Mouse (Mus musculus) kidney, adult 2 months (tissue): ENCODE measurements around the gene Dpysl5. TPM values are rescaled to one million over a fixed set of nuclear protein-coding genes. Genes with fewer than 3 reads are reported as not detected.

Source experiments
- DNase-seq: peaks from one replicate; pipeline ENCODE4 v3.0.0; 2021
- H3K27ac ChIP-seq: fragments of 200-500 bp; 2 replicates; pipeline ENCODE4 v1.5.1; 2012; ENCODE audit warnings: low read depth, low read length, control low read depth, inconsistent platforms; ENCODE audit not compliant: insufficient read depth
- H3K27me3 ChIP-seq: fragments of 200-500 bp; replicated peaks from 2 replicates; pipeline ENCODE4 v1.6.1; 2012; ENCODE audit warnings: mild to moderate bottlenecking, moderate library complexity, low read length, inconsistent platforms; ENCODE audit not compliant: control insufficient read depth, insufficient read depth
- H3K36me3 ChIP-seq: fragments of 200-500 bp; 2 replicates; pipeline ENCODE4 v1.6.1; 2012; ENCODE audit warnings: mild to moderate bottlenecking, moderate library complexity, low read length, inconsistent platforms; ENCODE audit not compliant: control insufficient read depth, insufficient read depth
- H3K4me1 ChIP-seq: fragments of 200-500 bp; 2 replicates; pipeline ENCODE4 v1.6.1; 2011; ENCODE audit warnings: low read length; ENCODE audit not compliant: control insufficient read depth, insufficient read depth
- H3K4me3 ChIP-seq: fragments of 200-500 bp; 2 replicates; pipeline ENCODE4 v1.5.1; 2011; ENCODE audit warnings: mild to moderate bottlenecking, low read depth, low read length, control low read depth; ENCODE audit not compliant: insufficient read depth
- CTCF ChIP-seq: fragments of 200-500 bp; conservative IDR thresholded peaks from 2 replicates; pipeline ENCODE4 v1.5.1; 2011; ENCODE audit warnings: low read depth, mild to moderate bottlenecking, control low read depth, low read length, moderate library complexity, mixed read lengths; ENCODE audit not compliant: insufficient read depth, insufficient read length
- POLR2A ChIP-seq: fragments of 200-500 bp; IDR thresholded peaks from one replicate; pipeline ENCODE4 v1.6.1; 2011; ENCODE audit warnings: low read depth, low read length, control low read depth
- WGBS: fragments of 180-500 bp; shearing (Covaris S2); methylation state at CpG from one replicate; pipeline ENCODE4 v1.1.7; 2018; 5-methylcytosine and 5-hydroxymethylcytosine counted together
- polyA plus RNA-seq: library from polyadenylated mRNA; depleted of rRNA; stranded (reverse); fragments of >200 nt; gene quantifications from 2 replicates; pipeline ENCODE4 v1.2.3, GENCODE M21; 2012

The Dpysl5 gene
- polyA plus RNA-seq, 1 experiment, result 0.58 TPM

DNA sequence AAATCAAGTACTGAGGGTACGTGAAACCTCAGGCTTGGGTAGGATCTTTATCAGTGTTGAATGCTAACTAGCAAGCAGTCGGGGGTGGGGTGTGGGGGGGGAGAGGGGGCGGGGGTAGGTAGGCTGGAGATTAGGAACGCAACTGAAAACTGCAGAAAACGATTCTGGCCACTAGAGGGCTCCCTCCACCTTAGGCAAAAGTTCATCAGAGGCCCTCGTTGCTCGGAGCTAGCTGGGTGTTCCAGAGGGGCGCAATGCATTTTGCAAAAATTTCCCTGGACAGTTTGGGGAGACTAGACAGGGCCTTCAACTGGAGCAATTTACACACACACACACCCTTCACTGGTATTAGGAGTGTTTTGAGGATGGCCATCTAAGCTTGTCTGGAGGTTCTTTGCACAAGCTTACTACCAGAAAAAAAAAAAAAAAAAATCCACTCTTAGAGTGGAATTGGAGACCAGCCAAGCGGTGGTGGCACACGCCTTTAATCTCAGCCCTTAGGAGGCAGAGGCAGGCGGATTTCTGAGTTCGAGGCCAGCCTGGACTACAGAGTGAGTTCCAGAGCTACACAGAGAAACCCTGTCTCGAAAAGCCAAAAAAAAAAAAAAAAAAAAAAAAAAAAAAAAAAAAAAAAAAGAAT, 1.5 kb upstream of the Dpysl5 start:
- peak; percentile 81 for DNase-seq
- no peak overlapping the region for H3K27ac ChIP-seq
- no peaks in the 10 kb centered on the region for H3K36me3 ChIP-seq
- 7% methylated on average over 13 of the region's 13 CpGs for WGBS
- TF ChIP-seq CTCF, result peak; percentile 80
- no peak for TF ChIP-seq POLR2A
- H3K4me1 ChIP-seq, result peaks cover 6% of the 10 kb centered on the region; the same call in 1 of the 2 replicates
- H3K4me3 ChIP-seq, result no peak overlapping the region
- H3K27me3 ChIP-seq, result peaks cover 2% of the 10 kb centered on the region; the same call in 1 of the 2 replicates

DNA sequence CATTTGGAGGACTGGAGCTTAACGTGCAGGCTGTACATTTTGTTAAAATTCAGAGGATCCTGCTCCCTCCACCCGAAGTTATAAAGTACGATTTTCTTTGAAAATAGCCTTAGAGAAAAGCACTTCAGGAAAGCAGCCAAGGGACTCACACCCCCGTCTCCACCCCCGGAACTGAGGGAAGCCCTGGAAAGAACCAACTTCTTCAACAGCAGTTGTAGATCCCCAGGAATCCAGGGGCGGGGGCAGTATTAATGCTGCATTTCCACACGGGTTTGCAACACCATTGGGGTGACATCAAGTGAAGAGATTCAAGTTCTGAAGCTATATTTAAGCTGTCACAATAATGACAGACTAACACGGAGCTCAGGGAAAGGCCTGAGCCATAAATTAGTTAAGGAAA, 878 bp upstream of the Dpysl5 start:
- H3K27me3 ChIP-seq, result peaks cover 2% of the 10 kb centered on the region; the same call in 1 of the 2 replicates
- H3K4me1 ChIP-seq, result peaks cover 6% of the 10 kb centered on the region; the same call in 1 of the 2 replicates
- H3K36me3 ChIP-seq, result no peaks in the 10 kb centered on the region
- WGBS, result 23% methylated on average over 8 of the region's 8 CpGs
- TF ChIP-seq CTCF (no peak), POLR2A (no peak)
- H3K27ac ChIP-seq, result no peak overlapping the region
- H3K4me3 ChIP-seq, result no peak overlapping the region
- peak; percentile 4 for DNase-seq

DNA sequence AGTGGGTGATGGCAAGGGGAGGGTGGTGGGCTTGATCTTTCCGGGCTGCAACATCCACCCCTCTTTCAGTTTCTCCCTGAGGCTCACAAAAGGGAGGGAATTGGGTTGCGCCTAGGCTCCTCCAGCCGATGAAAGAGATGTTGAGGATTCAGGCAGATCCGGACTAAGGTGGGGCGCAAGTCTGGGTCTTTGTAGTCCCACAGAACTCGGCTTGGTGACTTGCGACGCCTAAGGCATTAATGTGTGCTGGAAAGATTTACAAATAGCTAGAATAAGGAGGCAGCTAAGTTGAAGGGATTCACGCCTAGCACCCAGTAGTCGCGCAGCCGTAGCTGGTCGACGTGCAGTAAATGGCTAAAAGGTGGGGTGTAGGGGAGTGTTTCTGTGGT, 632 bp downstream of the Dpysl5 start:
- WGBS, result under 1% methylated on average over 14 of the region's 14 CpGs
- Histone ChIP-seq H3K36me3 (no peaks in the 10 kb centered on the region), H3K4me3 (peak overlapping the region; percentile 52), H3K27me3 (peaks cover 2% of the 10 kb centered on the region; the same call in 1 of the 2 replicates), H3K27ac (no peak overlapping the region), H3K4me1 (peaks cover 6% of the 10 kb centered on the region; the same call in 1 of the 2 replicates)
- TF ChIP-seq POLR2A (no peak), CTCF (no peak)
- no peak for DNase-seq

DNA sequence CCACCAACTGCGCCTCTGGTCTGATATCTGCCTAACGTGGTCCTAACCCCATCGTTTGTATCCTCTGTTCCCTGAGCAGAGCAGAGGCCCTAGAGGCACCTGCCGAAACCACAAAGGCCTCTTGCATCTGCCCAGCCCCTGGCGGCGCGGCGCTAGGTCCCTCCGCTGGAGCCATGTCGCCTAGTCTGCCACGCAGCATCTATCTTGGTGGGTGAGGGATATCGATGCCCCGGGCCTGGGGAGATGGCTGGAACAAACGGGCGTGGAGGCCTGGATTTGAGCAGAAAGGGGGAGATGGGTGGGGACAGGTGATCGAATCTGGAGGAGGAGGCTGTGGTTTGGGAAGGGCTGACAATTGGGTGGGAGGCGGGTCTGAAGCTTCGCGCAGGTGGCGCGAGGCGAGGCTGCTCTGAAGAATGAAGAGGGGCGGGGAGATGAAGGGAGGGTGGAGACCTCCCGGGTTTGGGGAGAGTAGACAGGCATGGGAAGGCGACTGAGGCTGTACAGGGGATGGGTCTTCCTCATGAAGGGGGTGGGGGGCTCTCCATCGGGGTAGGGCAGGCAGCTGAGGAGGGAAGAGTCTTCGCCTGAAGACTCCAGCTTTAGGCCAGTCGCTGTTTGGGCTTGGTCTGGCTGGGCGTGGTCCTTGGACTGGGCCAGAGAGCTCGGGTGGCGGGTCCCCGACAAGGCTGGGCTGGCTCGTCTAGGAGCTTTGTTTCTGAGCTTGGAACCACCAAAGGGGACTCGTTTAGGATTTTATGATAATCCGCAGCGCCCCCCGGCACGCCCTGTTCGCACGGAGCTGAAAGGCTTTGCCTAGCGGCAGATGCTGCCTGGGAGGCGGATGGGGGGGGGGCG, 1.3 kb downstream of the Dpysl5 start:
- TF ChIP-seq CTCF (no peak), POLR2A (no peak)
- Histone ChIP-seq H3K4me3 (peak overlapping the region; percentile 52; the same call in 1 of the 2 replicates), H3K4me1 (peaks cover 6% of the 10 kb centered on the region; the same call in 1 of the 2 replicates), H3K36me3 (no peaks in the 10 kb centered on the region), H3K27ac (no peak overlapping the region), H3K27me3 (peaks cover 2% of the 10 kb centered on the region; the same call in 1 of the 2 replicates)
- DNase-seq, result no peak
- 1% methylated on average over 43 of the region's 43 CpGs for WGBS

DNA sequence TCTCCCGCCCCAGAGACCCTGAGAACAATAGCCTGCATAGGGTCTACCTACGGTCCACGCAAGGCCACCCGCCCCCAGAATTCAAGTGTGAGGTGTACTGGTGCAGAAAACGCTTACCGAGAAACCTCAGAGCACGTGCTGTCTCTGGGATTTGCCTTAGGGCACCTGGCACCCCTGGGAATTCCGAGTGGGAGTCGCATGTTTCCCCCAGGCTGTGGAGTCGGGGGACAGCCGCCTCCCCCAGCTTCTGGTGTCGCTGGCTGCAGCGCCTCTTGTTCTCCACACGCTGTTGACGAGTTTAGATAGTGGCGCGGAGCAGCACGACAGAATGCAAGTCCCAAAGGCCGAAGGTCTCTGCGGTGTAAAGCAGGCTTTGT, 1.9 kb downstream of the Dpysl5 start:
- peaks cover 6% of the 10 kb centered on the region; the same call in 1 of the 2 replicates for H3K4me1 ChIP-seq
- H3K27me3 ChIP-seq, result peaks cover 2% of the 10 kb centered on the region; the same call in 1 of the 2 replicates
- peak; percentile 5 for DNase-seq
- H3K4me3 ChIP-seq, result no peak overlapping the region
- no peak overlapping the region for H3K27ac ChIP-seq
- WGBS, result 6% methylated on average over 20 of the region's 20 CpGs
- no peak for TF ChIP-seq POLR2A
- no peak for TF ChIP-seq CTCF
- H3K36me3 ChIP-seq, result no peaks in the 10 kb centered on the region

DNA sequence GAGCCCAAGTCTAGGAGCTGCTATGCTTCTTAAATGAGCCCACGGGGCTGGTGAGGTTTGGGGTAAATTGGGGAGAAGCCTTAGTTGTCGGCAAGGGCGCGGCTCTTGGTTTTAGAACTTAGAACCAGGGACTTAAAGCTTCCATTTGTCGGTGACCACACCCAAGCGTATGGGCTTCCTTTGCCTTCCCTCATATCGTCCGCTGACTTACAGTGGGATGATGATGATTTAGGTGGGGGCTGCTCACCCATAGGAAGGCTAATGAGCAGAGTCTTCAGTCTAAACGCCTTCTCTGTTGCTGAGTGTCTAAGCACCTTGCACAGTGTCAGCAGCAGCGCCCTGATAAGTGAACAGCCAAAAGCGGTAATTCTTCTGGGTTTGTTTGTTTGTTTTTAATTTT, 2.3 kb downstream of the Dpysl5 start:
- H3K36me3 ChIP-seq, result no peaks in the 10 kb centered on the region
- H3K4me3 ChIP-seq, result no peak overlapping the region
- peaks cover 2% of the 10 kb centered on the region; the same call in 1 of the 2 replicates for H3K27me3 ChIP-seq
- H3K4me1 ChIP-seq, result peaks cover 6% of the 10 kb centered on the region; the same call in 1 of the 2 replicates
- no peak for TF ChIP-seq POLR2A
- TF ChIP-seq CTCF, result no peak
- DNase-seq, result no peak
- WGBS, result 40% methylated on average over 11 of the region's 11 CpGs
- no peak overlapping the region for H3K27ac ChIP-seq

DNA sequence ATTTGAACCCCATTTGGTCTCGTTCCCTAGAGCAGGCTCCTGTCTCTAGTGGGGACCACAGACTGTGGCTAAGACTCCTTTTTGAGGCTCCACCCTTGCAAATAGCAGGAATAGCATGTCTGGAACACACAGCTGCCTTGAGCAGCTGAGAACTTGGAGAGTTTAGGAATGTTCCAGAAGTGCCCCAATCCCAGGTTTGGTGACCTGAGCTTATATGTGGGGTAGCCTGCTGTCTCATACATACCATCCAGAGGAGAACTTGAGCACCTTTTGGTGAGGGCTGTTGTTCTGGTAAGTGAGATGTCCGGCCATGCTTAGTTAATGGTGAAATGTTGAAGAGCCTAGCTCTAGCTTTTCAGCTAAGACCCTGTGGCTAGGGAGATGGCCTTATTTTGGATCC, 4.9 kb downstream of the Dpysl5 start:
- 87% methylated on average over 2 of the region's 2 CpGs for WGBS
- TF ChIP-seq CTCF, result no peak
- TF ChIP-seq POLR2A, result no peak
- H3K4me1 ChIP-seq, result peaks cover 6% of the 10 kb centered on the region; the same call in 1 of the 2 replicates
- no peak overlapping the region for H3K27ac ChIP-seq
- DNase-seq, result no peak
- no peaks in the 10 kb centered on the region for H3K36me3 ChIP-seq
- peaks cover 2% of the 10 kb centered on the region; the same call in 1 of the 2 replicates for H3K27me3 ChIP-seq
- H3K4me3 ChIP-seq, result no peak overlapping the region
